Mouse (Mus musculus) heart, postnatal 0 days (tissue): ENCODE measurements around the gene Prkca. TPM values are rescaled to one million over a fixed set of nuclear protein-coding genes. Genes with fewer than 3 reads are reported as not detected.

ENCODE experiments used
- ATAC-seq: fragments of 200-750 bp; cut with Nextera tagmentation; 2 replicates; pipeline ENCODE4 v1.8.0; 2017; ENCODE audit warnings: low read depth, moderate number of reproducible peaks, moderate library complexity; ENCODE audit not compliant: insufficient read depth
- DNase-seq: peaks from one replicate; pipeline ENCODE4 v3.0.0-alpha.2; 2016; ENCODE audit warnings: low spot score
- H3K27ac ChIP-seq: fragments of 300-500 bp; sonication (generic); 2 replicates; pipeline ENCODE4 v1.5.1; 2014; ENCODE audit warnings: low read depth, mild to moderate bottlenecking
- H3K27me3 ChIP-seq: fragments of 300-500 bp; sonication (generic); 2 replicates; pipeline ENCODE4 v1.6.1; 2014; ENCODE audit warnings: low read length, mixed read lengths; ENCODE audit not compliant: control insufficient read depth, insufficient read depth
- H3K36me3 ChIP-seq: fragments of 300-500 bp; sonication (generic); replicated peaks from 2 replicates; pipeline ENCODE4 v1.6.1; 2014; ENCODE audit warnings: low read length, mixed read lengths; ENCODE audit not compliant: control insufficient read depth, insufficient read depth
- H3K4me1 ChIP-seq: fragments of 300-500 bp; sonication (generic); 2 replicates; pipeline ENCODE4 v1.6.1; 2014; ENCODE audit warnings: antibody characterized with exemption; ENCODE audit not compliant: control insufficient read depth, insufficient read depth
- H3K4me2 ChIP-seq: fragments of 300-500 bp; sonication (generic); 2 replicates; pipeline ENCODE4 v1.6.1; 2014; ENCODE audit warnings: low read depth, mild to moderate bottlenecking, low read length, moderate library complexity
- H3K4me3 ChIP-seq: fragments of 300-500 bp; sonication (generic); 2 replicates; pipeline ENCODE4 v1.5.1; 2014; ENCODE audit warnings: low read depth, low read length
- H3K9ac ChIP-seq: fragments of 300-500 bp; sonication (generic); replicated peaks from 2 replicates; pipeline ENCODE4 v1.6.1; 2014; ENCODE audit warnings: low read depth, low read length, mixed read lengths
- H3K9me3 ChIP-seq: fragments of 300-500 bp; sonication (generic); replicated peaks from 2 replicates; pipeline ENCODE4 v1.6.1; 2016; ENCODE audit warnings: low read length; ENCODE audit not compliant: control insufficient read depth
- CTCF ChIP-seq: IDR thresholded peaks from 2 replicates; pipeline ENCODE4 v1.5.1; 2016; ENCODE audit warnings: antibody characterized with exemption, control low read depth, low read depth
- EP300 ChIP-seq: IDR thresholded peaks from 2 replicates; pipeline ENCODE4 v1.6.1; 2016; ENCODE audit warnings: antibody characterized with exemption, low read depth
- WGBS: fragments of 180-500 bp; shearing (Covaris S2); extraction: QIAGEN DNeasy Blood & Tissue Kit; methylation state at CpG from one replicate; pipeline ENCODE4 v1.1.7; 2014; 5-methylcytosine and 5-hydroxymethylcytosine counted together
- polyA plus RNA-seq: library from polyadenylated mRNA; unstranded; fragments of >200 nt; fragmentation: Nextera tagmentation; extraction: Ambion mirVana; gene quantifications from 2 replicates; pipeline ENCODE4 v1.2.1, GENCODE M21; 2015
- total RNA-seq: library from RNA; depleted of rRNA; stranded (reverse); fragments of >200 nt; gene quantifications from 2 replicates; pipeline ENCODE4 v1.2.3, GENCODE M21; 2014; ENCODE audit warnings: low replicate concordance

Prkca gene
- total and polyA plus RNA-seq, 2 experiments from 2014 or later, result 7.0 to 11.2 TPM

GRCm38 (mm10) chr11:108176715-108177114 is 167.0 kb downstream of the Prkca start:
- no peak for ATAC-seq
- DNase-seq, result no peak
- no peak overlapping the region for H3K4me3 ChIP-seq
- H3K27me3 ChIP-seq, result no peaks in the 10 kb centered on the region
- no peak overlapping the region for H3K9ac ChIP-seq
- no peak overlapping the region for H3K27ac ChIP-seq
- no peaks in the 10 kb centered on the region for H3K4me1 ChIP-seq
- no peak overlapping the region for H3K4me2 ChIP-seq
- H3K9me3 ChIP-seq, result no peaks in the 10 kb centered on the region
- TF ChIP-seq CTCF (no peak), EP300 (no peak)
- no peaks in the 10 kb centered on the region for H3K36me3 ChIP-seq
- WGBS, result 80% methylated on average over 5 of the region's 5 CpGs

- TF ChIP-seq CTCF, result no peak
- no peak for TF ChIP-seq EP300
- H3K4me1 ChIP-seq, result 0 out of 2 replicates have a peak, but pooled peaks cover under 1% of the 10 kb centered on the region
- 89% methylated on average over 5 of the region's 5 CpGs for WGBS
- H3K9ac ChIP-seq, result no peak overlapping the region
- H3K4me2 ChIP-seq, result no peak overlapping the region
- no peak overlapping the region for H3K27ac ChIP-seq
- ATAC-seq (no peak), DNase-seq (no peak)
- no peak overlapping the region for H3K4me3 ChIP-seq
- H3K36me3 ChIP-seq, result no peaks in the 10 kb centered on the region
- H3K27me3 ChIP-seq, result no peaks in the 10 kb centered on the region
- H3K9me3 ChIP-seq, result no peaks in the 10 kb centered on the region
These were observed 171.8 kb downstream of the Prkca start for GRCm38 (mm10) chr11:108171917-108172316.

GRCm38 (mm10) chr11:108171260-108171659 is 172.5 kb downstream of the Prkca start:
- no peak overlapping the region for H3K4me3 ChIP-seq
- TF ChIP-seq CTCF (no peak), EP300 (no peak)
- no peak for ATAC-seq

GRCm38 (mm10) chr11:108170107-108170506 is 173.6 kb downstream of the Prkca start:
- H3K4me1 ChIP-seq, result peaks cover 17% of the 10 kb centered on the region; the same call in 1 of the 2 replicates
- H3K9me3 ChIP-seq, result no peaks in the 10 kb centered on the region
- no peak for TF ChIP-seq EP300
- TF ChIP-seq CTCF, result no peak
- DNase-seq (no peak), ATAC-seq (no peak)
- H3K27me3 ChIP-seq, result no peaks in the 10 kb centered on the region
- H3K4me2 ChIP-seq, result no peak overlapping the region
- H3K36me3 ChIP-seq, result no peaks in the 10 kb centered on the region
- 84% methylated on average over 3 of the region's 3 CpGs for WGBS
- no peak overlapping the region for H3K9ac ChIP-seq
- no peak overlapping the region for H3K4me3 ChIP-seq
- H3K27ac ChIP-seq, result no peak overlapping the region

More at GRCm38 (mm10) chr11:108171260-108171659, 172.5 kb downstream of the Prkca start:
- peaks cover 7% of the 10 kb centered on the region; the same call in 1 of the 2 replicates for H3K4me1 ChIP-seq
- WGBS, result 76% methylated on average over 6 of the region's 6 CpGs
- no peak overlapping the region for H3K4me2 ChIP-seq
- H3K27ac ChIP-seq, result no peak overlapping the region
- no peaks in the 10 kb centered on the region for H3K9me3 ChIP-seq
- H3K36me3 ChIP-seq, result no peaks in the 10 kb centered on the region
- H3K9ac ChIP-seq, result no peak overlapping the region
- no peak for DNase-seq
- H3K27me3 ChIP-seq, result no peaks in the 10 kb centered on the region

GRCm38 (mm10) chr11:108165725-108166124 is 178.0 kb downstream of the Prkca start:
- WGBS, result 17% methylated on average over 9 of the region's 9 CpGs
- Histone ChIP-seq H3K36me3 (no peaks in the 10 kb centered on the region), H3K4me2 (peak overlapping the region; percentile 42), H3K4me1 (peaks cover 21% of the 10 kb centered on the region; the same call in 1 of the 2 replicates), H3K27ac (peak overlapping the region; percentile 93), H3K9me3 (no peaks in the 10 kb centered on the region), H3K4me3 (no peak overlapping the region), H3K27me3 (no peaks in the 10 kb centered on the region), H3K9ac (peak overlapping the region; percentile 36; the same call in 1 of the 2 replicates)
- DNase-seq (peak; percentile 95), ATAC-seq (peak; percentile 91)
- TF ChIP-seq CTCF, result no peak
- TF ChIP-seq EP300, result peak; percentile 81

- Histone ChIP-seq H3K27ac (no peak overlapping the region), H3K27me3 (no peaks in the 10 kb centered on the region), H3K36me3 (no peaks in the 10 kb centered on the region), H3K4me1 (peaks cover 21% of the 10 kb centered on the region; the same call in 1 of the 2 replicates), H3K4me3 (no peak overlapping the region), H3K9me3 (no peaks in the 10 kb centered on the region), H3K4me2 (no peak overlapping the region), H3K9ac (no peak overlapping the region)
- no peak for TF ChIP-seq CTCF
- no peak for DNase-seq
- ATAC-seq, result no peak
- 77% methylated on average over 1 of the region's 1 CpGs for WGBS
These were observed 181.1 kb downstream of the Prkca start for GRCm38 (mm10) chr11:108162639-108163038.
